Mouse (Mus musculus) testis, adult 2 months (tissue): ENCODE measurements at regions not wholly inside any gene's neighbourhood (a gene's known extent, or its start where the extent isn't known, plus 50 kb on each side); places are given as distances from the start of the nearest gene placed in this dataset.

Source experiments
- CTCF ChIP-seq: fragments of 200-500 bp; IDR thresholded peaks from 2 replicates; pipeline ENCODE4 v1.5.1; 2012; ENCODE audit warnings: low read depth, mild to moderate bottlenecking, inconsistent platforms, low read length, moderate library complexity; ENCODE audit not compliant: control insufficient read depth, insufficient read depth, insufficient replicate concordance
- POLR2A ChIP-seq: fragments of 200-500 bp; IDR thresholded peaks from 2 replicates; pipeline ENCODE4 v1.6.1; 2012; ENCODE audit warnings: low read depth, mild to moderate bottlenecking, inconsistent platforms, low read length, moderate library complexity; ENCODE audit not compliant: control insufficient read depth

DNA sequence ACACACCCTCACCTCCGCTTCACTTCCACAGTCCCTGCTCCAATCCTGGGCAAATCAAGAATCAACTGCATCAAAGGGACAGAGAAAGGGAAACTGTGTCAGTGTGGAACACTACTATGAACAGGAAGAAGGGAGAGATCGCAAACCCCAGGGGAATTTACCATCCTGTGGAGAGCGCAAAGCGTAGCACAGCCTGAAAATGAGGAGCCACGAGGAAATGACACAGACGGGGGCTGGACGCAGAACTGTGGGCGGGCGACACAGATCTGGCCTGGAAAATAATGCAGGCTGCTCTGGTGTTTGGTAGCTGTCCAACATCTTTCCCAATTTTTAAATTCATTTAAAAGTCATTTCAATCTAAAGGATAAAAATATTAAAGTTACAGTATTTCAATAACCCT, 143.4 kb upstream of the Lmo4 start:
- TF ChIP-seq CTCF (no peak), POLR2A (no peak)
